Mouse (Mus musculus): Measurements from ENCODE around the gene Zc3h15.

Zc3h15 gene

GRCm38 (mm10) chr2:83673843-83674242 lies 29.6 kb downstream of the Zc3h15 start:
- ATAC-seq (ENCODE audit: insufficient number of reproducible peaks, low FRiP score, low TSS enrichment): no peak

GRCm38 (mm10) chr2:83674421-83674820 lies 30.2 kb downstream of the Zc3h15 start:
- ATAC-seq (ENCODE audit: insufficient number of reproducible peaks, low FRiP score, low TSS enrichment): no peak

- ATAC-seq (ENCODE audit: insufficient number of reproducible peaks, low FRiP score, low TSS enrichment): no peak
These were observed 30.7 kb downstream of the Zc3h15 start for GRCm38 (mm10) chr2:83674896-83675295.

GRCm38 (mm10) chr2:83675681-83676080 lies 31.4 kb downstream of the Zc3h15 start:
- no peak for ATAC-seq (ENCODE audit: insufficient number of reproducible peaks, low FRiP score, low TSS enrichment)

GRCm38 (mm10) chr2:83676226-83676870 lies 32.1 kb downstream of the Zc3h15 start:
- no peak for ATAC-seq (ENCODE audit: insufficient number of reproducible peaks, low FRiP score, low TSS enrichment)

GRCm38 (mm10) chr2:83681332-83681731 lies 37.1 kb downstream of the Zc3h15 start:
- ATAC-seq (ENCODE audit: insufficient number of reproducible peaks, low FRiP score, low TSS enrichment): no peak

GRCm38 (mm10) chr2:83681785-83682184 lies 37.5 kb downstream of the Zc3h15 start:
- no peak for ATAC-seq (ENCODE audit: insufficient number of reproducible peaks, low FRiP score, low TSS enrichment)

- ATAC-seq (ENCODE audit: insufficient number of reproducible peaks, low FRiP score, low TSS enrichment): no peak
These were observed 38.0 kb downstream of the Zc3h15 start for GRCm38 (mm10) chr2:83682282-83682681.

GRCm38 (mm10) chr2:83683731-83684519 lies 39.7 kb downstream of the Zc3h15 start:
- no peak for ATAC-seq (ENCODE audit: insufficient number of reproducible peaks, low FRiP score, low TSS enrichment)

- ATAC-seq (ENCODE audit: insufficient number of reproducible peaks, low FRiP score, low TSS enrichment): no peak
These were observed 40.5 kb downstream of the Zc3h15 start for GRCm38 (mm10) chr2:83684691-83685090.

GRCm38 (mm10) chr2:83690372-83690771 lies 46.1 kb downstream of the Zc3h15 start:
- ATAC-seq (ENCODE audit: insufficient number of reproducible peaks, low FRiP score, low TSS enrichment): no peak

- ATAC-seq (ENCODE audit: insufficient number of reproducible peaks, low FRiP score, low TSS enrichment): no peak
These were observed 48.7 kb downstream of the Zc3h15 start for GRCm38 (mm10) chr2:83692651-83693545.

- no peak for ATAC-seq (ENCODE audit: insufficient number of reproducible peaks, low FRiP score, low TSS enrichment)
These were observed 49.8 kb downstream of the Zc3h15 start for GRCm38 (mm10) chr2:83694061-83694460.

GRCm38 (mm10) chr2:83695345-83696247 lies 51.4 kb downstream of the Zc3h15 start:
- no peak for ATAC-seq (ENCODE audit: insufficient number of reproducible peaks, low FRiP score, low TSS enrichment)

GRCm38 (mm10) chr2:83698484-83698883 lies 54.2 kb downstream of the Zc3h15 start:
- ATAC-seq (ENCODE audit: insufficient number of reproducible peaks, low FRiP score, low TSS enrichment): no peak

- no peak for ATAC-seq (ENCODE audit: insufficient number of reproducible peaks, low FRiP score, low TSS enrichment)
These were observed 55.1 kb downstream of the Zc3h15 start for GRCm38 (mm10) chr2:83699324-83699723.

- no peak for ATAC-seq (ENCODE audit: insufficient number of reproducible peaks, low FRiP score, low TSS enrichment)
These were observed 56.4 kb downstream of the Zc3h15 start for GRCm38 (mm10) chr2:83700667-83701066.

GRCm38 (mm10) chr2:83702411-83702810 lies 58.2 kb downstream of the Zc3h15 start:
- no peak for ATAC-seq (ENCODE audit: insufficient number of reproducible peaks, low FRiP score, low TSS enrichment)

GRCm38 (mm10) chr2:83705580-83706158 lies 61.4 kb downstream of the Zc3h15 start:
- no peak for ATAC-seq (ENCODE audit: insufficient number of reproducible peaks, low FRiP score, low TSS enrichment)
